Mouse (Mus musculus) forelimb bud, embryonic 11.5 days (tissue): ENCODE data around the gene Pgk2.
"Not testable (repeated sequence)": the region's sequence is repeated elsewhere in the genome, so short reads cannot be mapped to it uniquely, and the experiment has no call there.

Experiments used
- DNase-seq: peaks from one replicate; pipeline ENCODE4 v3.0.0-alpha.2; 2012; ENCODE audit warnings: low read depth, low spot score

Pgk2 gene

DNA sequence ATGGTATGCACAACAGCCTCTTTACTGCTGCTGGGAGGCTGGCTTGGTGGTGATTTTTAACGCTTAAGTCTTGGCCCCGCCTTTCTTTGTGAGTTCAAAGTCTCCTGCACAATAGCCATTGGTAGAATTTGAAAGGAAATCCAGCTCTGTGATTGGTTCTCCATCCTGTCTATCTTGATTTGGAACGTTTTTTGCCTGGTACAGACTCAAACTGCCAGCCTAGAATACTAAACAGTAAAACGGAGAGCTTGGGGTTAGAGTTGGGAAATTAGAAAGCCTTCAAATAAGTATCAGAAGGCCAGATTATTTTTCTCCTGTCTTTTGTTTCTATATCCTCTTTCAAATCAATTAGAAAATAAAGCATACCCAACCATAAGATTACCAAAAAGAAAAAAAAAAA lies at the start of gene Pgk2:
Pgk2 (minus strand) TSS at position 101 of the 400 bp plus-strand sequence.
- DNase-seq: no peak

DNA sequence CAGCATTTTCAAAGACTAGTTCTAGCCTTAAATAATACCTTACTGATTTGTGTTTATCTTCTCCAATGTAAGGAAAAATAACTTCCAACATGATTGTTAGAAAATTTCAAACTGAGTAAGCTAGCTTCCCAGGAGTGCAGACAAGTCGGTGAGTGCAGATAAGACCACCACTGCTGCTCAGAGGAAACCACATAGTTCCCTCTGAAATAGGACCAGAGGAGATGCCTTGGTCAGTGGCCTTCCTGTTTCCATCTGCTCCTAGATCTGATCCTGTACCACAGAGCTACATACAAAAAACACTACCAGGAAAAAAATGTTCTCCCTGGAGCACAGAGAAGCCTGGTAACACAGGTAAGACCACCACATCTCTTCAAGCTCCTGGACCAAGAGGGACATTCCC lies 44.0 kb upstream of the Pgk2 start:
- no peak for DNase-seq

DNA sequence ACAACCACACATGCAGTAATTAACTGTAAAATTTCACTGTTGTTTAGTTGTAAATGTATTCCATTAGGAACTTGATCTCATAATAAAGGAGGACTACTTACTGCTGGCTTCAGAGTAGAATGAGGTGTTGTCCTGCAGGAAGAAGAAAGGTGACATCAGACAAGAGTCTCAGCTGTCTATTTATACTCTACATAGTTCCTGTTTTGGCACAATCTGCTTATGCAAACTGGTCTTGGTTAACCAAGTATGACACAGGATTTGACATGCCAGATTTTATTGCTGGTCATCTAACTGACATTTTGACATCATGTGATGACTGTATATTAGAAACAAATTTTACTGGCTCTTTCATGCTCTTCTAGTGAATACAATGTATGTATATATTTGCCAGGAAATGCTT lies 33.7 kb upstream of the Pgk2 start, which contains the start of gene Crisp3:
Crisp3 (minus strand) TSS at position 154 of the 400 bp plus-strand sequence.
- DNase-seq: no peak

DNA sequence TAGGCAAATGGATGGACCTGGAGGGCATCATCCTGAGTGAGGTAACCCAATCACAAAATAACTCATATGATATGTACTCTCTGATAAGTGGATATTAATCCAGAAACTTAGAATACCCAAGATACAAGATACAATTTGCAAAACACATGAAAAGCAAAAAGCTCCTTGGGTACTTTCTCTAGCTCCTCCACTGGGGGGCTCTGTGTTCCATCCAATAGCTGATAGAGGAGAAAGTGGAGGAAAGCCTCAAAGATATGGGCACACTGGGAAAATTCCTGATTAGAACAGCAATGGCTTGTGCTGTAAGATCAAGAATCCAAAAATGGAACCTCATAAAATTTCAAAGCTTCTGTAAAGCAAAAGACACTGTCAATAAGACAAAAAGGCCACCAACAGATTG lies 6.6 kb downstream of the Pgk2 start:
- not testable (repeated sequence) for DNase-seq

DNA sequence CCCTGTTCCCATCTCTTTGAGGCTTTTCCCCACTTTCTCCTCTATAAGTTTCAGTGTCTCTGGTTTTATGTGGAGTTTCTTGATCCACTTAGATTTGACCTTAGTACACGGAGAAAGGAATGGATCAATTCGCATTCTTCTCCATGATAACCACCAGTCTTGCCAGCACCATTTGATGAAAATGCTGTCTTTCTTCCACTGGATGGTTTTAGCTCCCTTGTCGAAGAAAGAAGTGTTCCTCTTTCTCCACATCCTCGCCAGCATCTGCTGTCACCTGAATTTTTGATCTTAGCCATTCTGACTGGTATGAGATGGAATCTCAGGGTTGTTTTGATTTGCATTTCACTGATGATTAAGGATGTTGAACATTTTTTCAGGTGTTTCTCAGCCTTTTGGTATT lies 18.2 kb downstream of the Pgk2 start:
- DNase-seq: not testable (repeated sequence)

DNA sequence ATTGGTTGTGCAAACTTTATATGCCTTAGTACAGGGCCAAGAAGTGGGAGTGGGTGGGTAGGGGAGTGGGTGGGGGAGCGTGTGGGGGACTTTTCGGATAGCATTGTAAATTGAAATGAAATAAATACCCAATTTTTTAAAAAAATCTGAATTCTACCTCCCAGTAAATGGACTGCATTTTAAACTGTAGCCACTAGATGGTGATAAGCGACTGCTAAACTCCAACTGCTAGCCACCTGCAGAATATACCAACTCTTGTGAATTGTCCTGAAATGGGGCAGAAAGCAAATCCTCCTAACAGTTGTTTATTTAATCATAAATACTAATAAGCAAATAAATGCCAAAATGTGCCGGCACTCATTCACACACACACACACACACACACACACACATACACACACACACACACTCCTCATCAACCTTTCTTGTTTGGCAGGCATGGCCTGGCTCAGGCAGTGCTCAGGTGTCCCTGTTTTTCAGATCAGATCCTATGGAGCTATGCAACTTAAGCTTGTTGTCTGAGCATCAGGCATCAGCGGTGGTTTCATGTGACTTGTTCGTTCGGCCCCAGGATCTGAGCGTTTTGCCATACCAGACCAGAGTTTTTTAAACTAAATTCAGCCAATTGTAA lies 50.6 kb downstream of the Pgk2 start:
- DNase-seq: not testable (repeated sequence)
